Mouse (Mus musculus) CD4-positive helper T cell, adult 2 months (primary cell): Measurements from ENCODE around the gene Msln.
"Not testable (repeated sequence)": the region's sequence is repeated elsewhere in the genome, so short reads cannot be mapped to it uniquely, and the experiment has no call there.

Experiments used
- DNase-seq: peaks from one replicate; pipeline ENCODE4 v3.0.0-alpha.2; 2012; ENCODE audit warnings: low read depth, missing footprints, low spot score

Gene Msln

GRCm38 (mm10) chr17:25769331-25769730 is 15.2 kb upstream of the Msln start:
- no peak for DNase-seq

- DNase-seq: no peak
These were observed 11.7 kb upstream of the Msln start for GRCm38 (mm10) chr17:25765886-25766285.

GRCm38 (mm10) chr17:25762591-25762990 is 8.4 kb upstream of the Msln start:
- DNase-seq: no peak

- DNase-seq: no peak
These were observed 7.4 kb upstream of the Msln start for GRCm38 (mm10) chr17:25761561-25761970.

- no peak for DNase-seq
These were observed 6.0 kb upstream of the Msln start for GRCm38 (mm10) chr17:25760148-25760547.

- no peak for DNase-seq
These were observed 3.5 kb upstream of the Msln start for GRCm38 (mm10) chr17:25757691-25758090.

GRCm38 (mm10) chr17:25756378-25757242 is 2.4 kb upstream of the Msln start:
- DNase-seq: no peak

- no peak for DNase-seq
These were observed 1.6 kb upstream of the Msln start for GRCm38 (mm10) chr17:25755627-25756377.

- DNase-seq: no peak
These were observed 908 bp upstream of the Msln start for GRCm38 (mm10) chr17:25755086-25755485.

- no peak for DNase-seq
These were observed 2.7 kb downstream of the Msln start for GRCm38 (mm10) chr17:25751446-25751845.

- DNase-seq: no peak
These were observed 4.9 kb downstream of the Msln start for GRCm38 (mm10) chr17:25749314-25749713.

GRCm38 (mm10) chr17:25748238-25748637 is 5.9 kb downstream of the Msln start:
- DNase-seq: no peak

GRCm38 (mm10) chr17:25744311-25744710 is 9.9 kb downstream of the Msln start:
- DNase-seq: no peak

GRCm38 (mm10) chr17:25743831-25744230 is 10.3 kb downstream of the Msln start:
- DNase-seq: no peak

- DNase-seq: not testable (repeated sequence)
These were observed 12.7 kb downstream of the Msln start for GRCm38 (mm10) chr17:25741471-25741870.

GRCm38 (mm10) chr17:25738861-25739260 is 15.3 kb downstream of the Msln start:
- DNase-seq: no peak

- DNase-seq: no peak
These were observed 18.4 kb downstream of the Msln start, which contains the start of gene Mslnl for GRCm38 (mm10) chr17:25735745-25736144. Gene Mslnl (plus strand): TSS chr17:25736042.

- DNase-seq: no peak
These were observed 18.9 kb downstream of the Msln start for GRCm38 (mm10) chr17:25735246-25735645.

GRCm38 (mm10) chr17:25732082-25732481 is 22.1 kb downstream of the Msln start:
- peak; percentile 82 for DNase-seq

- no peak for DNase-seq
These were observed 26.2 kb downstream of the Msln start for GRCm38 (mm10) chr17:25728009-25728270.

GRCm38 (mm10) chr17:25727265-25728008 is 26.7 kb downstream of the Msln start, which contains the start of the genes Chtf18 and Rpusd1:
Gene Chtf18 (minus strand): TSS chr17:25727419.
Gene Rpusd1 (plus strand): TSS chr17:25727670.
- peak; percentile 99 for DNase-seq

GRCm38 (mm10) chr17:25725264-25725663 is 28.9 kb downstream of the Msln start:
- DNase-seq: no peak
